Mouse (Mus musculus) cerebellum, postnatal 14 days (tissue): Measurements from ENCODE around the gene Fkbp7.

Experiments
- DNase-seq, 2 experiments: peaks; one replicate each; pipeline ENCODE4 v3.0.0; 2021; ENCODE audit warnings: mixed read lengths in 2 of 2

Fkbp7 gene

GRCm38 (mm10) chr2:76672966-76673392 lies at the start of gene Fkbp7:
Gene Fkbp7 (minus strand): TSS chr2:76673116.
- peak; percentile 94 to 95 for DNase-seq

DNA sequence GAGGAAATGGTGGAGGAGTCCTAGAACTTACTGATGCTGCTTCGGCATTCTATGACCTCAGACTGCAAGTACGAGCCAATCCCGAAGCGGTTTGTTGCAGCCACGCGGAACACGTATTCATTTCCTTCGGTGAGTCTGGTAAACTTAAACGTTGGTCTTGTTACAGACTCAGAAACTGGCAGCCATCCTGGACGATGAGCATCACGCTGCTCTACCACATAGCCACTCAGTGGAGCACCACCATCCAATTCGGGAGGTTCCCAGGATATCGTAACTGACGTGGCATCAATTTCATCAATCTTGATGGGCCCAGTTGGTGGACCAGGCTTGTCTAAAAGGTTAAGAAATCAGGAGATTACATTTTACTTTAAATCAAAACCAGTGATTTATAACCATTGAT lies 46.7 kb upstream of the Fkbp7 start:
- DNase-seq: no peak

- DNase-seq: no peak
These were observed 42.1 kb upstream of the Fkbp7 start for GRCm38 (mm10) chr2:76714984-76715383.

DNA sequence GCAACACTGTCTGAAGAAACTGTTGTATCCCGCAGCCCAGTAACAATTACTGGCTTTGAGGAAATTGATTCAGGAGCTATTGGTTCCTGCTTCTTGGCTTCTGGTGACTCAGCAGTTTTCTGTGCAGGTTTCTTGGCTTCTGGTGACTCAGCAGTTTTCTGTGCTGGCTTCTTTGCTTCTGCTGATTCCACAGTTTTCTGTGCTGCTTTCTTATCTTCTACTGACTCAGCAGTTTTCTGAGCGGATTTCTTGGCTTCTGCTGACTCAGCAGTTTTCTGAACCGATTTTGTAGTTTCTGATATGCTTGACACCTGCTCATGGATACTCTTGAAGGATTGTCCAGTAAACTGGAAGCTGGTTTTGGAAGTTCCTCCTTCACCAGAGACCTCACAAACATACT lies 35.6 kb upstream of the Fkbp7 start:
- DNase-seq: no peak

DNA sequence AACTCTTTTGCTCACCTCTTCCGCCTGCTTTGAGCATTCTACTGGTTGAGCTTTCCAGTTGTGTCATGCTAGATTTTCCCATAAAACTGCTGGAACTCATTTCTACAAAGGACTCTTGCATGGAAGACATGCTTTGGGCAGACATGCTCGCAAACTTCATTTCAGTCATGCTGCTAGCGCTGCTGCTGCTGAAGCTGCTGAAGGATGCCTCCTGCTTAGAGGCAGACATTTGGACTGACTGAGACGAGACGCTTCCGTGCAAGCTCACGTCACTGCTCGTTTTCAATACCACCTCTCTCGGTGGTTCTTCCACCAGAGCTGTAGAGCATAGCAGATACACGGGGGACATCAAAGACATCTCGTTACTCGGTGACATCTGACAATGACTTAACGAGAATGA lies 32.7 kb upstream of the Fkbp7 start:
- no peak for DNase-seq

GRCm38 (mm10) chr2:76702751-76703150 lies 29.8 kb upstream of the Fkbp7 start:
- DNase-seq: no peak

DNA sequence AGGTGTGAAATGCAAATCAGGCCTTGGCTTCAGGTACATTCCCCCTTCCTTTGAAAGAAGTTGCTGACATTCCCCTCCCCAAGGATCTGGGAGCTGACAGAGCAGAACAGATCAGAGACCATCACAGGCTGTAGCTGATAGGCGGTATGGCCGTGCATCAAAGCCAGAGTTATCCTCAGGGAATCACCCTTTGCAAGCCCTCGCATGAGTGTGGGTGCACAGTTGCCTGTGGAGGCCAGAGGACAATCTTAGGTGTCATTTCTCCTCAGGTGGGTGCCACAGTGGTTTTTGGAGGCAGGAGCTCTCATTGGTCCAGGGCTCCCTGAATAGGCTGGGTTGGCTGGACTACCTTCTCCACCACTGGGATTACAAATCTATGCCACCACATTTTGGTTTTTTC lies 29.3 kb upstream of the Fkbp7 start:
- DNase-seq: no peak

- DNase-seq: no peak
These were observed 22.4 kb upstream of the Fkbp7 start for GRCm38 (mm10) chr2:76695290-76695689.

- DNase-seq: no peak
These were observed 20.8 kb upstream of the Fkbp7 start for GRCm38 (mm10) chr2:76693765-76694164.

DNA sequence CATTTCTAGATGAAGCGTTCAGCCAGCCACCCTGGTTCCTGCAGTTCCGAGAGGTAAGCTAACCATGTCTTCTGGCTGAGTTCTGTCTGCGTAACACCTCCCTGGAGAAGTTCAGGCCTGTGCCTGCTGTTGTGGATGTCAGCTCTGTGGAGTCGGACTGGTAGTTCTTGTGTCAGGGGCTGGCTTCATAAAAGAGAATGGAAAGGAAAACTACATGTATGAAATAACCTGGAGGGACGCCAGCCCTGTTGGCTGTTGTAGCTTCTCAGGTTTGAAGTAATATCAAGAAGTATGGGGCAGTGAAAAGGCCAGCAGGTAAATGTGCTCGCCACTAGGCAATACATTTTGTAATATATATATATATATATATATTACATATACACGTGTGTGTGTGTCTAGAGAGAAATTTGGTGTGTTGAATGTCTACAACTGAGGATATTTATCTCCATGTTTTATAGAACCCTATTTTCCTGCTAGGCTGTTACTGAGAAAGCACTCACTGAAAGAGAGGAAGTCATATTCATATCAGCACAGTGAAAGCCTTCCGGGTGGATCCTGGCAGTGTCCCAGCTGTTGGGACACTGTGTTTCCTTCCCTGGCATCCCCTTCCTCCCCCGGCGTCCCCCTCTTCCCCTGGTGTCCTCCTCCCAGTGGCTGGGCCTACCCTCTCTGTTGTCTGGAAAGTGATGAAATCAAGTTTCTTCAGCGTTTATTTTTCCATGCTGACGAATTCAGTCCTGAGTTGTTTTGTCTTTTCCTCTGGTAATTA lies 17.7 kb upstream of the Fkbp7 start:
- DNase-seq: no peak

DNA sequence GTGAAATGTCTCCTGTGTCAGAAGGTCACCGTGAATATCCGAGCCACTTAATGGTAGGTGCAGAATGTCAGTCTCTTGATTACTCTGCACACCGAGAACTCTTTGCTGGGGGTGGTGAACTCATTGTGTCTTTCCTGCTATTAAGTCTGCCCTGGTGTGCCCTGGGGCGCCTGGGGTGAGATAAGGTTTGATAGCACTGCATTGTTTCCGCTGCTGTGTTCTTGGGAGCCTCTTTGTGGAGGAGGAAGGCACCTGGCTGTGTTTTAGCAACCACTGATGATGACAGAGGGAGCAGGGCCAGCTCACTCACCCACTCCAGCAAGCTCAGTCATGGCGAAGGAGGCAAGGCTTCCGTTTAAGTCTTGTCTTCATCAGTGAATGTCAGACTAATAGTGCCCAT lies 15.2 kb upstream of the Fkbp7 start:
- no peak for DNase-seq

GRCm38 (mm10) chr2:76687608-76688007 lies 14.7 kb upstream of the Fkbp7 start:
- no peak for DNase-seq

GRCm38 (mm10) chr2:76686986-76687385 lies 14.1 kb upstream of the Fkbp7 start:
- no peak for DNase-seq

DNA sequence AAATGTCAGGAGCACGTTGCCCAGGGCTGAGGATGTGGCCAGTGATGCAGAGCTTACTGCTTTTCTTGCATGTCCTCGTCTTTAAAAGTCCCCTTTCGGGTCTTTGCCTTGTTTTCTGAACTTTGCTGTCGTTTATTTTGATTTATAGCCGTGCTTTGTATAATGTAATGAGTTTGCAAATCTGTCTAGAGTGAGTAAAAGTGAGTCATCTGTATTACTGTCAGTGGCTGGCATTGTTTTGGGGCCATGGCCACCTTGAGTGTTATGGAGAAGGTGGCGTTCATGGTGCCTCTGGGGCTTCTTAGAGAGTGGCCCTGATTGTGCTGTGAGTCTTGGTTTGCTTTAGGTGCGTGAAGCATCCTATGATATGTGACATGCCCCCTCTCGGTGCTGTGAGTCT lies 9.4 kb upstream of the Fkbp7 start:
- DNase-seq: no peak

DNA sequence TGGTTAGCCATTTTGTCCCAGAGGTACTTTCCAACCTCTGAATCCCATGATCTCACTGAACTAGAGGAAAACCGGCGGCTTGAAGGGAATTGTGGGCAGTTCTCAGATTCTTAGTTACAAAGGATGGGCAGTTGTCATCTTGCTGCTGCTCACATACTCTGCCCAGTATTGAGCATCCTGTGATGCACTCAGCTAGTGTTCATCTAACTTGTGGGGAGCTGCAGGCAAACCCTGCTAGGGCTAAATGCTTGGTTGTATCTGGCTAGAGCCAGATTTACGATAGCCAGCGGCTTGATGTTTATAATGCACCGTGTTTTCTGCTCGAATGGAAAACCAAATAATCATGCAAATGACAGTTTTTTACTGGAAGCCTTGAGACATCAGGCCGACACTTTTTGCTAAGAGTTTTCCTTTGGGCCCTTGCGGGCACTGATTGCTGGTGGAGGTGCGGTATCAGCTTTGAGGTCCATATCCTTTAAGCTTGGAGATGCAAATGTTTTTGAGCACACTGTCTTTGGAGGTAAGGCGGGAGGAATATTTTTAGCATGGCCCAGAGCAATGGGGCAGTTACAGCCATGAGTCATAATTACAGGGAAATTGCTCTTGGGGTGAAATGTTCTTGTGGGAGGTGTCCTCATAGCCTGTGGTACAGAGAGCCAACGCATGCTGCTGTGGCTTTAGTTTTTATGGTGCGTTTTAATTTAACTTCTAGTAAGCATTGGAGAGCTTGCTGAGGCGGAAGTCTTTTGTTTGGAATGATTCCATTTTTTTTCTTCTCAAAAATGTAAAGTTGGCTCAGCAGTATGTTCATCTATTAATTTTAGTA lies 3.7 kb upstream of the Fkbp7 start:
- no peak for DNase-seq

- DNase-seq: peak in 1 of 2 experiments; percentile 10
These were observed 3.0 kb upstream of the Fkbp7 start for GRCm38 (mm10) chr2:76675949-76676348.

DNA sequence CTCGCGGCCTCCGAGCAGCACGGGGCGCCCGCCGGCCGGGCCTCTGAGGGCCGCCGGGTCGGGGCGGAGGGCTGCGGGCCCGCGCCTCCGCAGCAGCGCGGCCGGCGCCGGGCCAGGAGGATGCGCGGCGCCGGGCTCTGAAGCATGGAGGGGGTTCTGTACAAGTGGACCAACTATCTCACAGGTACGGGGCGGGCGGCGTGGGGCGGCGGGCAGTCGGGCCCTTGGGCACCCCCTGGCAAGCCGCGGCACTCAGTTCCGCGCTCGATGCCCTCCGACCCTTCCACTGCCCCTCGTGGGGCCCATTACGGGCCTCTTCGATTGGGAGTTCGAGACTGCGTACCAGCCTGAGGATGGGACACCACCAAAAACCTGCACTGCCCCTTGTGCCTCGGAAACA lies 2.5 kb upstream of the Fkbp7 start:
- DNase-seq: peak in 1 of 2 experiments; percentile 55

GRCm38 (mm10) chr2:76674725-76675427 lies 2.0 kb upstream of the Fkbp7 start, which contains the start of gene Plekha3:
Gene Plekha3 (plus strand): TSS chr2:76675281.
- DNase-seq: peak; percentile 86 to 88

DNA sequence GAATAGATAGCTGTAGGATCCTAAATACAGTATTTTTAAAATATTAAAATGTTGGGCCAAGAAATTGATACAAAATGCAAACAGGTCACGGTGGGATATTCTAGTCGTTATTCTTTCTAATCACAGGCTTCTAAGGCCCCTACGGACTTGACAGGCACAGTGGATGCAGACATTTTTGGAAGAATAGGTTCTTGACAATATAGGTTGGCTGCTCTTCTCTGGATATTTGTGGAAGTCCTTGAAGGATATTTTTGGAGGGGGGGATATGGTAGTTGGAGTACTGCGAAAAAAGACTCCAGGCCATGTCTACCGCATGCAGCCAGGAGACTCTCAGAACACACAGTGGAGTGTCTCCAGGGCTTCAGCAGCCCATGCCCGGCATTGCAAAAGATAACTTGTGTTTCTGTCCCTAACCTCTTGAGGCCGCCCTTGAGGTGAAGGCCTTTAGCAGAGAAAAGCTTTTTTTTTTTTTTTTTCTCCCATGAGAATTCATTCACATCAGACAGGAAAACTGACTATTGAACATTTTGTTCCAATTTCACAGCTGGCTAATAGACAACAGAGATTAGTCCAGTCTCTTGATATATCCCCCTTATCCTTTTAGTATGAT lies 661 bp upstream of the Fkbp7 start:
- peak; percentile 37 to 54 for DNase-seq

DNA sequence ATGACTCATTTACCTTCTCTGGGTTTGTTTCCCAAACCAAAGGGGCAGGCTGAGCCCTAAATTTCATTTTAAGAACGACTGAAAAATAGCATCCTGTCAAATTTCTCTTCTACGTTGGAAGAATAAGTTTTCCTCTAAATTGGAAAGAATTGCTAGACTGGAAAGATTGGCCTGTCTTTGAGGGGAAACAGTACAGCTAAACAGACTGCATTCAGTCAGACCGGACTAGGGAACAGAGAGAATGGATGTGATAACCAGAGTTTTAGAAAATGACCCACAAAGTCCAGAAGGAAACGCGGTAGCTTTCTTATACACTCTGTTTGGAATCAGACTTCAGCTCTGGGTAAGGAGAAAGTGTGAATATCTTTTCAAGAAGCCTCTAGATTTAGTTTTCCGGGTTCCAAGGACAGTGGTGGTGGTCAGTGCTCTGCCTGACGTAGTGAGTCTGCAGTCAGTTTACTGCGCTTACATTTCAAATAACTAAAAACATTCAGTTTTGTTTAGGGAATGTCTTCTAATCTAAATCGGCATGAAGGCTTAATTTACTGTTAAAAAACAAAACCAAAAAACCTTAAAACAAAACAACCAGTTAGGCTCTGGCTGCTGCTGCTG lies 676 bp downstream of the Fkbp7 start:
- no peak for DNase-seq

DNA sequence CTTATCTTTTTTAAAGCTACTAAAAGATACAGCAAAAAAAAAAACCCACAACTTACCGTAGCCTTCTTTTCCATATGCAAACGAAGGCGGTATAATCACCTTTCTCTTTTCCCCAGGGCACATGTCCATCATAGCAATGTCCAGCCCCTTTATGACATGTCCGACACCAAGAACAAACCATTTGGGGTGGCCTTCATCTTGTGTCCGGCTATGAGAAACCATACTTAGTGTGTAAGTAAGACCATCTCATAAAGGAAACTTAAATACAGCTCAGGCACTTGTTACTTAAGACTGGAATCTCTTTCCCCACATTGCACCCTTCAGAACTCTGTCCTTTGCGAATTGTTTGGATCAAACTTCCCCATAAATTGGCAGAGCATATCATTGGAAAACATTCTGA lies 1.3 kb downstream of the Fkbp7 start:
- no peak for DNase-seq

DNA sequence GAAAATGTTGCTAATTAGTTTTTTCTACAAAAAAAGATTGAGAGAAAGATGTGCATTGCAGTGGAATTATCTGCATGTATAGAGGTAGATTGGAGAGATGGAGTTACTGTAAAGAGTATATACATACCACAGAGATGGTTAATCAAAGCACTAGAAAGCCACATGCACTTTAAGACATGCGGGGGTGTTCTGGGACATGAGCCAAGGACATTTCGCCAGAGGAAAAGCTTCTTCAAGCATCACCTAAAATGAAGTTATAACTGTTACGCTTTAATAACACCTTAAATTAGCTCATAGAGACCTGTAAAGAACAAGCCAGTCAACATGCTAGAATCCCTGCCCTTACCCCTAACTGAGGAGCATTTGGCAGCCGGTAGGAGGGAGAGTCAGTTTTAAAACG lies 5.7 kb downstream of the Fkbp7 start:
- DNase-seq: no peak

GRCm38 (mm10) chr2:76665531-76665930 lies 7.4 kb downstream of the Fkbp7 start:
- DNase-seq: no peak
